Mouse (Mus musculus) ES-E14 (cell line): Measurements from ENCODE around the gene Il12rb1. TPM values are rescaled to one million over a fixed set of nuclear protein-coding genes. Genes with fewer than 3 reads are reported as not detected.
"Not testable (repeated sequence)": the region's sequence is repeated elsewhere in the genome, so short reads cannot be mapped to it uniquely, and the experiment has no call there.

ENCODE experiments used
- DNase-seq: peaks from one replicate; pipeline ENCODE4 v3.0.0-alpha.2; 2013; ENCODE audit warnings: low read depth, low spot score
- H3K27ac ChIP-seq: 2 replicates; pipeline ENCODE4 v1.5.1; 2012; ENCODE audit warnings: low read depth, mild to moderate bottlenecking, low read length, moderate library complexity, mixed read lengths; ENCODE audit not compliant: poor library complexity, insufficient read depth, severe bottlenecking
- H3K36me3 ChIP-seq: 2 replicates; pipeline ENCODE4 v1.6.1; 2012; ENCODE audit warnings: mild to moderate bottlenecking, low read length, moderate library complexity, mixed read lengths; ENCODE audit not compliant: control insufficient read depth, poor library complexity, insufficient read depth, severe bottlenecking
- H3K4me1 ChIP-seq, 2 experiments: fragments of 150-350 bp in 1 of 2; sonication (generic) in 1 of 2; 2 replicates each; pipeline ENCODE4 v1.6.1; 2012; ENCODE audit warnings: low read length in 2 of 2, mild to moderate bottlenecking in 1 of 2, mixed read lengths in 1 of 2; ENCODE audit not compliant: control insufficient read depth in 2 of 2, insufficient read depth in 2 of 2, poor library complexity in 1 of 2
- H3K4me3 ChIP-seq, 2 experiments: fragments of 150-350 bp in 1 of 2; sonication (generic) in 1 of 2; 2 replicates each; pipeline ENCODE4 v1.5.1; 2012; ENCODE audit warnings: low read length in 2 of 2, low read depth in 1 of 2, mild to moderate bottlenecking in 1 of 2, mixed read lengths in 1 of 2; ENCODE audit not compliant: insufficient read depth in 1 of 2, poor library complexity in 1 of 2, severe bottlenecking in 1 of 2
- H3K9ac ChIP-seq: 2 replicates; pipeline ENCODE4 v1.6.1; 2012; ENCODE audit warnings: low read depth, mild to moderate bottlenecking, low read length, mixed read lengths; ENCODE audit not compliant: poor library complexity, insufficient read depth, severe bottlenecking
- H3K9me3 ChIP-seq: fragments of 150-350 bp; sonication (generic); 2 replicates; pipeline ENCODE4 v1.6.1; 2012; ENCODE audit warnings: low read depth, mild to moderate bottlenecking, low read length; ENCODE audit not compliant: control insufficient read depth, insufficient read depth
- CHD2 ChIP-seq: IDR thresholded peaks from 2 replicates; pipeline ENCODE4 v1.6.1; 2014; ENCODE audit warnings: mild to moderate bottlenecking, low read depth, low read length, inconsistent platforms
- HCFC1 ChIP-seq: IDR thresholded peaks from 2 replicates; pipeline ENCODE4 v1.6.1; 2012; ENCODE audit warnings: low read length, inconsistent platforms, borderline replicate concordance; ENCODE audit not compliant: insufficient read depth
- MAFK ChIP-seq: IDR thresholded peaks from 2 replicates; pipeline ENCODE4 v1.6.1; 2014; ENCODE audit warnings: mild to moderate bottlenecking, low read depth, low read length, inconsistent platforms; ENCODE audit not compliant: insufficient read depth
- ZC3H11A ChIP-seq: IDR thresholded peaks from 2 replicates; pipeline ENCODE4 v1.6.1; 2012; ENCODE audit warnings: low read depth, mild to moderate bottlenecking, inconsistent platforms, low read length, borderline replicate concordance
- ZNF384 ChIP-seq: IDR thresholded peaks from 2 replicates; pipeline ENCODE4 v1.6.1; 2012; ENCODE audit warnings: low read depth, low read length, inconsistent platforms
- in situ Hi-C, 2 experiments: fragments of 600-800 bp; cut with MboI; formaldehyde crosslinking; loops; one replicate each; pipeline ENCODE4 v1.15.1; 2025; ENCODE audit warnings: low sequenced_read_pairs in 2 of 2, inconsistent platforms in 1 of 2; ENCODE audit not compliant: unreplicated experiment in 2 of 2
- total RNA-seq: library from RNA; depleted of rRNA; stranded (reverse); fragments of 300-350 nt; gene quantifications from 2 replicates; pipeline ENCODE4 v1.2.3, GENCODE M21; 2012

Gene Il12rb1
- total RNA-seq, 1 experiment: 1.2 TPM

DNA sequence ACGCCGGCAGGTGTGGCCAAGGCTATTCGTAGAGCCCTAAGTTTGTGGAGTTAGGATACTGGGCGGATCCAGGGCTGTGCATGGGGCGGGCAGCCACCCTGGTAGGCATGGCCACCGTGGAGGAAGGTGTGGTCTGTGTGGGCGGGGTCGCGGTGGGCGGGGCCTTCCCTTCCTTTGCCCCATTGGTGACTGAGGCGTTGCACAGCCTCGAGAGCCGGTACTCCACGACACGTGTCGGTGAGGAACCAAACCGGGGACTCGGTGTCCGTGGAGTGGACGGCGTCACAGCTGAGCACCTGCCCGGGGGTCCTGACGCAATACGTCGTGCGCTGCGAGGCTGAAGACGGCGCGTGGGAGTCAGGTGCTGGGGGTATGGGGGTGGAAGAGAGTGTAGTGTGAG, 8.4 kb downstream of the Il12rb1 start:
- Histone ChIP-seq H3K36me3 (no peaks in the 10 kb centered on the region), H3K4me3 (peak overlapping the region; percentile 71 to 72), H3K9ac (peak overlapping the region; percentile 38), H3K27ac (no peak overlapping the region), H3K9me3 (no peaks in the 10 kb centered on the region), H3K4me1 (peaks cover 0 to 13% of the 10 kb centered on the region in 2 experiments; a peak in 3 of 4 replicates)
- no peak for DNase-seq
- TF ChIP-seq ZNF384: no peak
- no peak for TF ChIP-seq ZC3H11A
- TF ChIP-seq HCFC1: no peak
- TF ChIP-seq CHD2: no peak
- in situ Hi-C loops: no loop called here

DNA sequence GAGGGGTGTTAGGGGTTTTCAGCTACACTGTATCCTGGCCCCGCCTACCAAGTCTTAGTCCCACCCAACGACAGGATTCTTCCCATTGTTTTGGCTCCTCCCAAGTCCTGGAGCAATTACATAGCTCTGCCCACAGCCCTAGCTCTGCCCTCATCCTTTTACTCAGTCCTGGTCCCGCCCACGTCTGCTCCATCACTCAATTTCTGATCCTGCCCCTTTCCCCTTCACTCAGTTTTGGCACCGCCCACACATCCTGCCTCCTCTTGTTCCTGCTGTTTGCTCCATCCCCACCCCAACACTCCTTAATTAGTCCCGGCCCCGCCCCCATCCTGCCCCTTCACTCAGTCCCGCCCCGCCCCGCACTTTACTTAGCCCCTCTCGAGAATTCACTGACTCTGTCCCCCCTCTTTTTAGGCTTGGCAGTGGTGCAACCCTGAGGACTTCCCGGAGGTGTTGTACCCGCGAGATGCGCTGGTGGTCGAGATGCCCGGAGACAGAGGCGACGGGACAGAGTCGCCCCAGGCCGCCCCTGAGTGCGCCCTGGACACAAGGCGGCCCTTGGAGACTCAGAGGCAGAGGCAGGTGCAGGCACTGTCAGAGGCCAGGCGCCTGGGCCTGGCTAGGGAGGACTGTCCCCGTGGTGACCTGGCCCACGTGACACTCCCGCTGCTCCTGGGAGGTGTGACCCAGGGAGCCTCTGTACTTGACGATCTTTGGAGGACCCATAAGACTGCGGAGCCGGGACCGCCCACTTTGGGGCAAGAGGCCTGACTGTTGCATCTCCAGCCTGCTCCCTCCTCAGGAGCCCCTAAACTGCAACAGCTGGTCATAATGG, 12.1 kb downstream of the Il12rb1 start:
- H3K4me3 ChIP-seq: peak overlapping the region; percentile 48 to 55
- no peak overlapping the region for H3K27ac ChIP-seq
- TF ChIP-seq ZC3H11A (no peak), HCFC1 (no peak), ZNF384 (no peak), CHD2 (no peak), MAFK (no peak)

DNA sequence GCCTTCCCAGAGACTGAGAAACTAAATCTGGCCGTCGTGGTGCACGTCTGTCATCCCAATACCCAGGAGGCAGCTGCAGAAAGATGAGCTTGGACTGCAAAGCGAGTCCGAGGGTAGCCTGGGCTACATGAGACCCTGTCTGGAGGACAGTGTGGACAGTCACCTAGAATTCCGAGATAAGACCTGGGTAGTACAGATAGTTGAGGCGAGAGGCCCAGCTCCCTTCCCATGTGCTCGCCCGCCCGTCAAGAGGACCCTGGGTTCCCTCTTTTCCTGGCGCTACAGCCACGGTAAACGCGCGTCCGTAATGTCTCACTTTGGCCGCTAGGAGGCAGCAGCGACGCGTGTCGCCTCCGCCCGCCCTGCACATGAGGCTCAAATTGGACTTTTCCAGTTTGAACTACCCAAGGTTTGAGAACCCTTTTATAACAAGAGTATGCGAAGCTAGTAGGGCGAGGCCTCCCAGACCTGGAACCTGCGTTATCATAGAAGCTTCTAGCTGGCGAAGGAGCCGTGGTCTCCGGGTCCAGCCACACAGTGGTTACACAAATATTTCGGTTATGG, 13.2 kb downstream of the Il12rb1 start:
- no peaks in the 10 kb centered on the region for H3K36me3 ChIP-seq
- H3K9ac ChIP-seq: no peak overlapping the region; the same call in 1 of the 2 replicates
- no peak for TF ChIP-seq CHD2
- TF ChIP-seq ZC3H11A: peak; percentile 23; the same call in 1 of the 2 replicates
- TF ChIP-seq ZNF384: no peak
- TF ChIP-seq MAFK: no peak
- H3K27ac ChIP-seq: no peak overlapping the region
- H3K4me1 ChIP-seq: peaks cover 0 to 10% of the 10 kb centered on the region in 2 experiments; a peak in 3 of 4 replicates
- in situ Hi-C loops: no loop called here
- no peak overlapping the region for H3K4me3 ChIP-seq
- no peaks in the 10 kb centered on the region for H3K9me3 ChIP-seq
- DNase-seq: no peak

More for the DNA sequence above, 12.1 kb downstream of the Il12rb1 start:
- Histone ChIP-seq H3K9ac (peak overlapping the region; percentile 55), H3K36me3 (no peaks in the 10 kb centered on the region), H3K4me1 (peaks cover 0 to 12% of the 10 kb centered on the region in 2 experiments; a peak in 3 of 4 replicates), H3K9me3 (no peaks in the 10 kb centered on the region)
- peak; percentile 99 for DNase-seq
- in situ Hi-C loops: no loop called here

DNA sequence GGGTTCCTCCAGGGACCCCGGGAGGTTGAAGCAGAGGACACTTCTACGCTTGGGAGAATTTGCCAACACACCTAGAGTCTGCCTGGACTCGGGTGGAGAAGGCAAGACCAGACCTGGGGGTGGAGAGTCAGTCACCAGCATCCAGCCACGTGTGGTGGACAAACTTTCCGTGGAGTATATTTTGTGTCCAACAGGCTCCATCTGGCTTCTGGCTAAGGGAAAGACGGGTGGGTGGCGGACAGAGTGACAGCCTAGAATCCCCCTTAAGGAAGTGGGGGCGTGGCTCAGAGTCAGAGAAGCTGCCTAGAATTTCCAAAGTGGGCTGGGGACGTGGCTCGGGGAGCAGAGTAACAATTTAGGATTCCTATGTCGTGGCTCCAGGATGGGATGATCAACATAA, 13.7 kb downstream of the Il12rb1 start:
- H3K27ac ChIP-seq: no peak overlapping the region
- peaks cover 0 to 6% of the 10 kb centered on the region in 2 experiments; a peak in 1 of 4 replicates for H3K4me1 ChIP-seq
- H3K4me3 ChIP-seq: no peak overlapping the region
- no peaks in the 10 kb centered on the region for H3K9me3 ChIP-seq
- H3K36me3 ChIP-seq: no peaks in the 10 kb centered on the region
- TF ChIP-seq ZC3H11A: no peak
- no peak overlapping the region; the same call in 1 of the 2 replicates for H3K9ac ChIP-seq
- in situ Hi-C loops: no loop called here
- no peak for DNase-seq

DNA sequence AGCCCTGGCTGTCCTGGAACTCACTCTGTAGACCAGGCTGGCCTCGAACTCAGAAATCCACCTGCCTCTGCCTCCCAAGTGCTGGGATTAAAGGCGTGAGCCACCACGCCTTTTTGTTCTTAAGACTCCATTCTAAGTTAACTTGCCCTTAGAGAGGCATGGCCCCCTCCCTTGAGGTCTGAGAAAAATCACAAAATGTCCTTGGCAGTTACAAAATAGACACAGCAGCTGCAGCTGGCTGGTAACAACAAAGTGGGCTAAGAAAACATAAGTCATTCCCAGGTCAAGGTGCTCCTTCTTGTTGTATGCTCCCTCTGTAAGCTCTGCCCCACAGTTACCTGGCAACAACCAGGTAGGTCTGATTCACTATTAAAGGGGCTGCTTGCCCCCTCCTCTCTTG, 14.3 kb downstream of the Il12rb1 start:
- DNase-seq, H3K4me3 ChIP-seq, H3K9me3 ChIP-seq, H3K4me1 ChIP-seq, H3K27ac ChIP-seq, H3K36me3 ChIP-seq, in situ Hi-C loops, H3K9ac ChIP-seq: not testable (repeated sequence)
